ENCODE assay signal across 23 mouse cellular contexts in genomic region chr1:167445167-167445566, GRCm38 (mm10). TPM values are rescaled to one million over a fixed set of nuclear protein-coding genes. Genes with fewer than 3 reads are reported as not detected.
DNase-seq lines count a peak whose midpoint lies in the region; ATAC-seq and TF ChIP-seq lines count a peak whose summit lies in the region.
"Had no signal": no experiment of that assay in that cellular context is flagged by ENCODE, and none has a peak within 500 bp of the region (broad histone marks: within the 10 kb centered on the region; RNA-seq: fewer than 3 reads in every experiment).

No protein-coding gene starts in this region.

- H3K9me3 ChIP-seq in liver, embryonic 11.5 days (ENCODE audit: control insufficient read depth, low read length): no peaks in the 10 kb centered on the region
- H3K9me3 ChIP-seq in liver, embryonic 15.5 days (replicated peaks): no peaks in the 10 kb centered on the region; the same call in 1 of the 2 replicates
- no peaks in the 10 kb centered on the region for H3K9me3 ChIP-seq in midbrain, embryonic 13.5 days
- H3K9me3 ChIP-seq: embryonic facial prominence, embryonic 12.5 days; forebrain, embryonic 13.5 days; heart, embryonic 15.5 days; hindbrain, embryonic 10.5 days had no signal

- H3K4me2 ChIP-seq in liver, embryonic 11.5 days: no peak overlapping the region
- no peak overlapping the region for H3K4me2 ChIP-seq in liver, embryonic 15.5 days
- H3K4me2 ChIP-seq in midbrain, embryonic 13.5 days (replicated peaks): no peak overlapping the region
- H3K4me2 ChIP-seq: embryonic facial prominence, embryonic 12.5 days; forebrain, embryonic 13.5 days; heart, embryonic 11.5 days; heart, embryonic 15.5 days; hindbrain, embryonic 14.5 days had no signal

- TF ChIP-seq CTCF in gastrocnemius, adult 2 months (IDR thresholded peaks at IDR 0.05): no peak

- H3K9ac ChIP-seq in liver, embryonic 11.5 days (ENCODE audit: low read depth, low read length): no peak overlapping the region
- no peak overlapping the region for H3K9ac ChIP-seq in liver, embryonic 15.5 days
- no peak overlapping the region for H3K9ac ChIP-seq in midbrain, embryonic 13.5 days (replicated peaks)
- H3K9ac ChIP-seq: embryonic facial prominence, embryonic 12.5 days; forebrain, embryonic 13.5 days; heart, embryonic 15.5 days; hindbrain, embryonic 14.5 days had no signal

- peak; percentile 83 for ATAC-seq in liver, embryonic 11.5 days (replicated peaks; ENCODE audit: low FRiP score)
- peak; percentile 71 for ATAC-seq in erythroid progenitor cell, adult 5-6 weeks (replicated peaks; ENCODE audit: low FRiP score, poor library complexity, severe bottlenecking)
- peak; percentile 81 for ATAC-seq in liver, embryonic 15.5 days (ENCODE audit: insufficient read depth)
- peak; percentile 65 for ATAC-seq in megakaryocyte-erythroid progenitor cell, adult 5-6 weeks (replicated peaks; ENCODE audit: low FRiP score, low TSS enrichment, poor library complexity, severe bottlenecking)
- no peak for ATAC-seq in midbrain, embryonic 13.5 days
- ATAC-seq: forebrain, embryonic 13.5 days had no signal

- no peak overlapping the region for H3K4me3 ChIP-seq in liver, embryonic 11.5 days (ENCODE audit: low read depth, low read length)
- no peak overlapping the region for H3K4me3 ChIP-seq in liver, embryonic 15.5 days (replicated peaks)
- H3K4me3 ChIP-seq in midbrain, embryonic 13.5 days (replicated peaks): no peak overlapping the region
- no peak overlapping the region for H3K4me3 ChIP-seq in gastrocnemius, adult 2 months
- H3K4me3 ChIP-seq: embryonic facial prominence, embryonic 12.5 days; forebrain, embryonic 13.5 days; heart, adult 2 months; heart, embryonic 15.5 days; hindbrain, embryonic 10.5 days had no signal

- H3K27me3 ChIP-seq in liver, embryonic 11.5 days (replicated peaks; ENCODE audit: control insufficient read depth, insufficient read depth, low read length): no peaks in the 10 kb centered on the region
- no peaks in the 10 kb centered on the region for H3K27me3 ChIP-seq in liver, embryonic 15.5 days
- H3K27me3 ChIP-seq in midbrain, embryonic 13.5 days: no peaks in the 10 kb centered on the region
- H3K27me3 ChIP-seq: embryonic facial prominence, embryonic 12.5 days; forebrain, embryonic 13.5 days; heart, embryonic 15.5 days had no signal

- DNase-seq in liver, embryonic 11.5 days (ENCODE audit: low spot score): no peak
- no peak for DNase-seq in liver
- no peak for DNase-seq in frontal cortex, postnatal 14 days (ENCODE audit: low spot score in 2 of 2)
- no peak for DNase-seq in gastrocnemius, adult 2 months
- DNase-seq: adrenal gland, postnatal 10 days; cerebellum, adult 8-10 months; cerebellum, postnatal 14 days; gastrocnemius, postnatal 10 days; heart, adult 2 months had no signal

- H3K36me3 ChIP-seq in liver, embryonic 11.5 days (ENCODE audit: control insufficient read depth, insufficient read depth, low read length): no peaks in the 10 kb centered on the region
- H3K36me3 ChIP-seq in liver, embryonic 15.5 days (replicated peaks): no peaks in the 10 kb centered on the region
- H3K36me3 ChIP-seq in midbrain, embryonic 13.5 days: no peaks in the 10 kb centered on the region
- H3K36me3 ChIP-seq: embryonic facial prominence, embryonic 12.5 days; heart, embryonic 15.5 days; hindbrain, embryonic 10.5 days had no signal

- intact Hi-C loops in gastrocnemius, adult 2 months (cut with DNase I): no loop called here

- no peak overlapping the region for H3K27ac ChIP-seq in liver, embryonic 11.5 days (ENCODE audit: low read depth, low read length)
- peak overlapping the region; percentile 29; the same call in 1 of the 2 replicates for H3K27ac ChIP-seq in liver, embryonic 15.5 days (replicated peaks)
- no peak overlapping the region for H3K27ac ChIP-seq in midbrain, embryonic 13.5 days
- H3K27ac ChIP-seq in gastrocnemius, adult 2 months: no peak overlapping the region
- H3K27ac ChIP-seq: embryonic facial prominence, embryonic 12.5 days; forebrain, embryonic 13.5 days; heart, adult 2 months; heart, embryonic 15.5 days; hindbrain, embryonic 10.5 days; hindbrain, embryonic 14.5 days had no signal

- WGBS in liver, embryonic 11.5 days: 55% methylated on average over 4 of the region's 4 CpGs
- WGBS in liver, embryonic 15.5 days (ENCODE audit: insufficient replicate concordance): 31% methylated on average over 4 of the region's 4 CpGs
- 89% methylated on average over 4 of the region's 4 CpGs for WGBS in midbrain, embryonic 13.5 days

- H3K4me1 ChIP-seq in liver, embryonic 11.5 days (replicated peaks; ENCODE audit: control insufficient read depth, insufficient read depth, low read length): peaks cover 7% of the 10 kb centered on the region; the same call in 1 of the 2 replicates
- H3K4me1 ChIP-seq in liver, embryonic 15.5 days (replicated peaks): peaks cover 29% of the 10 kb centered on the region
- H3K4me1 ChIP-seq in midbrain, embryonic 13.5 days (replicated peaks): no peaks in the 10 kb centered on the region
- H3K4me1 ChIP-seq: embryonic facial prominence, embryonic 12.5 days; heart, embryonic 15.5 days had no signal

RNA-seq across cellular contexts. Expression of gene Lrrc52, which starts 21.4 kb away (rescaled TPM):
- 0.19 and 0.21 TPM in 2 replicates for polyA plus RNA-seq in liver, embryonic 11.5 days (2014; fragmentation: Nextera tagmentation; extraction: Ambion mirVana)
- total RNA-seq in erythroid progenitor cell, adult 5-6 weeks (2015; ENCODE audit: low replicate concordance): not detected in 2 replicates
- not detected in 2 replicates for total RNA-seq in erythroid progenitor cell, adult 5-6 weeks (2017; ENCODE audit: low replicate concordance)
- polyA plus RNA-seq in liver, embryonic 15.5 days (2015; fragmentation: Nextera tagmentation; extraction: Ambion mirVana): not detected in 2 replicates
- not detected in 2 replicates for total RNA-seq in megakaryocyte-erythroid progenitor cell, adult 5-6 weeks (2014; fragmentation: Nextera tagmentation)
- total RNA-seq in megakaryocyte-erythroid progenitor cell, adult 5-6 weeks (2017): 0.50 and 1.2 TPM in 2 replicates
- 0.27 TPM in 1 of 2 replicates, not detected in the other for polyA plus RNA-seq in midbrain, embryonic 13.5 days (2015; fragmentation: Nextera tagmentation; extraction: Ambion mirVana)
- total RNA-seq in gastrocnemius, adult 2 months (2021): 10 to 100 TPM in 1 of 2 experiments, 1 to 10 TPM in 1; 6.5 to 13.1 TPM
- total RNA-seq: MEL had no signal
- polyA plus RNA-seq: brain, embryonic 14.5 days; C2C12; cortical plate, adult 2 months; embryonic facial prominence, embryonic 12.5 days; forebrain, embryonic 13.5 days; heart, embryonic 11.5 days; hindbrain, embryonic 10.5 days; hindbrain, embryonic 14.5 days had no signal

RNA-seq across cellular contexts. Expression of gene Mgst3, which starts 51.5 kb away (rescaled TPM):
- polyA plus RNA-seq in liver, embryonic 11.5 days (2014; fragmentation: Nextera tagmentation; extraction: Ambion mirVana): 242 and 253 TPM in 2 replicates
- 406 and 410 TPM in 2 replicates for total RNA-seq in erythroid progenitor cell, adult 5-6 weeks (2015; ENCODE audit: low replicate concordance)
- 298 and 328 TPM in 2 replicates for total RNA-seq in erythroid progenitor cell, adult 5-6 weeks (2017; ENCODE audit: low replicate concordance)
- 392 and 404 TPM in 2 replicates for polyA plus RNA-seq in liver, embryonic 15.5 days (2015; fragmentation: Nextera tagmentation; extraction: Ambion mirVana)
- 36.8 and 53.5 TPM in 2 replicates for total RNA-seq in megakaryocyte-erythroid progenitor cell, adult 5-6 weeks (2014; fragmentation: Nextera tagmentation)
- 17.8 and 43.6 TPM in 2 replicates for total RNA-seq in megakaryocyte-erythroid progenitor cell, adult 5-6 weeks (2017)
- polyA plus RNA-seq in midbrain, embryonic 13.5 days (2015; fragmentation: Nextera tagmentation; extraction: Ambion mirVana): 80.2 and 83.6 TPM in 2 replicates
- total RNA-seq in gastrocnemius, adult 2 months (2021): 100 to 1,000 TPM; 147 to 151 TPM
